Mouse (Mus musculus): ENCODE data around the gene Pax5. TPM values are rescaled to one million over a fixed set of nuclear protein-coding genes. Genes with fewer than 3 reads are reported as not detected.

Pax5 gene
- polyA plus RNA-seq, 1 experiment from 2014 or later, result not detected

DNA sequence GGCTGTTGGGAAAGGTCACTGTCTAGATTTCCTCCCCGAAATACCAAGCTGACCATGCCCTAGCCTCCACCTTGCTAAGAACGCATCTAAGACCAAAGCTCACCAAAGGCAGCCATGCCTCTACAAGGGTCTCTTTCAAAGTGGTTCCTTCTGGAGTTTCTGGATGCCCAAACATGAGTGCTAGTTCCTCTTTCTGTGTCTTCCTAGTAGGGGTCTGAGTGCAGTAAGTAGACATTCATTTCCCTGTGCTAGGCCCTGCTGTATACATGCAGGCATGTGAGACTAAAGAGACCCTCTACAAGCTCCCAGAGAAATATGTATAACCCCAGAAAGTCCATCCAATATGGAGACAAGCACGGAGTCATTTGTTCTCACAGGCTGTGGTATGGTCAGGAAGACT, 97.9 kb downstream of the Pax5 start:
- Histone ChIP-seq H3K27me3 (ENCODE audit: control insufficient read depth, insufficient read depth, low read length) (no peaks in the 10 kb centered on the region), H3K9me3 (ENCODE audit: control insufficient read depth, low read length) (no peaks in the 10 kb centered on the region), H3K27ac (replicated peaks; ENCODE audit: low read depth, low read length) (no peak overlapping the region), H3K9ac (ENCODE audit: low read length) (no peak overlapping the region), H3K36me3 (ENCODE audit: control insufficient read depth, insufficient read depth, low read length) (no peaks in the 10 kb centered on the region), H3K4me3 (ENCODE audit: low read depth, low read length) (no peak overlapping the region), H3K4me1 (ENCODE audit: control insufficient read depth, insufficient read depth, low read length) (no peaks in the 10 kb centered on the region), H3K4me2 (ENCODE audit: low read depth, severe bottlenecking) (no peak overlapping the region)
- 89% methylated on average over 3 of the region's 3 CpGs for WGBS
- DNase-seq (ENCODE audit: low spot score) (no peak), ATAC-seq (ENCODE audit: insufficient number of reproducible peaks, low FRiP score, low TSS enrichment, low read depth) (no peak)

DNA sequence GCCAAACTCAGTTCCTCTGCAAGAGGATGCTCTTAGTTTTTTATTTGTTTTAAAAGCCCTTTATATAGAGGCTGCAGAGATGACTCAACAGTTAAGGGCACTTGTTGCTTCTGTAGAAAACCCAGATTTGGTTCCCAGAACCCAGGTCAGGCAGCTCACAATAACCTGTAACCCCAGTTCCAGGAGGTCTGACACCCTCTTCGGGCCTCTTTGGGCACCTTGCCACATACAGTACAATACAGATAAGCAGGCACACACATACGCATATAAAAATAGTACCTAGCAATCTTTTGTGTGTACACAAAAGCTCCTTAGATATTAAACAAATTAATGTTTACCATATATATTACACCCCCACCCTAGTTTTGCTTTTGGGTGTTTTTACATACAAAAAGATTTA, 104.8 kb downstream of the Pax5 start:
- Histone ChIP-seq H3K36me3 (ENCODE audit: control insufficient read depth, insufficient read depth, low read length) (no peaks in the 10 kb centered on the region), H3K4me3 (ENCODE audit: low read depth, low read length) (no peak overlapping the region), H3K27ac (replicated peaks; ENCODE audit: low read depth, low read length) (no peak overlapping the region), H3K27me3 (ENCODE audit: control insufficient read depth, insufficient read depth, low read length) (no peaks in the 10 kb centered on the region), H3K9me3 (ENCODE audit: control insufficient read depth, low read length) (no peaks in the 10 kb centered on the region), H3K4me2 (ENCODE audit: low read depth, severe bottlenecking) (no peak overlapping the region), H3K4me1 (ENCODE audit: control insufficient read depth, insufficient read depth, low read length) (peaks cover 12% of the 10 kb centered on the region), H3K9ac (ENCODE audit: low read length) (no peak overlapping the region)
- no peak for ATAC-seq (ENCODE audit: insufficient number of reproducible peaks, low FRiP score, low TSS enrichment, low read depth)
- WGBS, result 93% methylated on average over 2 of the region's 2 CpGs
- DNase-seq (ENCODE audit: low spot score), result no peak

DNA sequence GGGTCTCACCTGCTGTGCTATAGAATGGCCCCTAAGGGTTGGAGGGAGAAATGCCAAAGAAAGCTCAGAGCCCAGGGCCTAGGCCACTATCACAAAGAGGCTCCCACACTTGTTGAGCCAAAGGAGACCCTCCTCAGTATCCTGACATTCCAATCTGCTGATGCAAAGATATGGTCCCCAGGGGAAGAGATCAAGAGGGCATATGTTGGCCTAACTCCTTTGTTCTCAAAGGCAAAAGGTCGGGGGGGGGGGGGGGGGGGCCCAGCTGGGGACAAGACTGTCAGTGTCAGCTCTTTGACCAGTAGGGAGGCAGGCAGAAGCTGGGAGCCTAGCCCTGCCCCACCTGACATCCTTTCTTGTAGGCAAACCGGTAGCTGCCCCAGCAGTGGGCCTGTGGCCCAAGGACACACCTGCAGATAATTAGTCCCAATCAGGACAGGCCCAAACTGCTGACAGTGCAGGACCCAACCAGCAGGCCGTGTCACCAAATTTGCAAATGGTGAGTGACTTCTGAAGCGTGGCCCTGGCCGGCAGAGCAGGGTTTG, 108.0 kb downstream of the Pax5 start:
- H3K36me3 ChIP-seq (ENCODE audit: control insufficient read depth, insufficient read depth, low read length), result no peaks in the 10 kb centered on the region
- H3K4me1 ChIP-seq (ENCODE audit: control insufficient read depth, insufficient read depth, low read length), result peaks cover 12% of the 10 kb centered on the region
- WGBS, result under 1% methylated on average over 4 of the region's 5 CpGs
- H3K9ac ChIP-seq (ENCODE audit: low read length), result no peak overlapping the region
- DNase-seq (ENCODE audit: low spot score) (peak; percentile 41), ATAC-seq (ENCODE audit: insufficient number of reproducible peaks, low FRiP score, low TSS enrichment, low read depth) (no peak; the same call in 1 of the 2 replicates)
- H3K9me3 ChIP-seq (ENCODE audit: control insufficient read depth, low read length), result no peaks in the 10 kb centered on the region
- no peak overlapping the region for H3K27ac ChIP-seq (replicated peaks; ENCODE audit: low read depth, low read length)
- H3K4me3 ChIP-seq (ENCODE audit: low read depth, low read length), result no peak overlapping the region
- H3K27me3 ChIP-seq (ENCODE audit: control insufficient read depth, insufficient read depth, low read length), result no peaks in the 10 kb centered on the region
- no peak overlapping the region for H3K4me2 ChIP-seq (ENCODE audit: low read depth, severe bottlenecking)

DNA sequence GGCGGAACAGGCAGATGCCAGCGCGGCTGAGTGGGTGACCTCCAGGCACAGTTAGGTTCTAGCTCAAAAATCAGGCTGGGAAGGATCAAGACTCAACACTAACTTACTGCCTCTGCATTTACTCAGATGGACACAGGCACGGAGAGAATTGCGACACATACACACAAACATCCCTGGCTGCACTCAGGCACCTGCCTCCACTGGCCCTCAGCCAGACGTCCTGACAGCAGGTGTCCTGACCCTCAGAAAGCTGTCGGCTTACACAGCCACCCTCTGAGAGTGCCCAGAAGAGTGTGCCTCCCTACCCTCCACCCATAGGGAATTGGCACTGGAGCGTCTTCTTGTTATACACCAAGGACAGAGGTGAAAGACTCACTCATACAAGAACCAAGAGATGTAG, 108.9 kb downstream of the Pax5 start:
- peaks cover 12% of the 10 kb centered on the region for H3K4me1 ChIP-seq (ENCODE audit: control insufficient read depth, insufficient read depth, low read length)
- H3K9ac ChIP-seq (ENCODE audit: low read length), result no peak overlapping the region
- no peak overlapping the region for H3K4me3 ChIP-seq (ENCODE audit: low read depth, low read length)
- H3K27me3 ChIP-seq (ENCODE audit: control insufficient read depth, insufficient read depth, low read length), result no peaks in the 10 kb centered on the region
- WGBS, result 75% methylated on average over 8 of the region's 8 CpGs
- H3K27ac ChIP-seq (replicated peaks; ENCODE audit: low read depth, low read length), result no peak overlapping the region
- no peaks in the 10 kb centered on the region for H3K9me3 ChIP-seq (ENCODE audit: control insufficient read depth, low read length)
- H3K36me3 ChIP-seq (ENCODE audit: control insufficient read depth, insufficient read depth, low read length), result no peaks in the 10 kb centered on the region
- no peak overlapping the region for H3K4me2 ChIP-seq (ENCODE audit: low read depth, severe bottlenecking)
- DNase-seq (ENCODE audit: low spot score) (no peak), ATAC-seq (ENCODE audit: insufficient number of reproducible peaks, low FRiP score, low TSS enrichment, low read depth) (no peak)

DNA sequence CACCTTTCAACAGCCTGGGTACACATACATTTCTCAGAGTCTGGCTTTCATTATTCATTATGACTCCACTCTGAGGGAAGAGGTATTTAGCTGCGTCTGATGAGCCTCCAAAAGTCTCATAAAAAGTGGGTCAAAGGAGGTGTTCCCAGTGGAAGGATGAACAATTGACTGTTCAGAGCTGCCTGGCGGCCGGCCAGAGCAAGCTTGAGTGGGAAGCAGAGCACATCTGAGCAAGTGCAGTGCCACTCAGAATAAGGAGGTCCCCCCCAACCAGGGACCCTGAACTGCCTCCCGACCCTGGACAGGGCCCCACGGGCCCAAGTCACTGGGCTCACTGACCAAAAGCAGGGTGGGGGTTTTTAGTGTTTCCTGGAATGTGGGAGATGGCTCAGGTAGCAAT, 109.4 kb downstream of the Pax5 start:
- H3K36me3 ChIP-seq (ENCODE audit: control insufficient read depth, insufficient read depth, low read length), result no peaks in the 10 kb centered on the region
- H3K9me3 ChIP-seq (ENCODE audit: control insufficient read depth, low read length), result no peaks in the 10 kb centered on the region
- DNase-seq (ENCODE audit: low spot score), result peak; percentile 36
- no peak for ATAC-seq (ENCODE audit: insufficient number of reproducible peaks, low FRiP score, low TSS enrichment, low read depth)
- no peak overlapping the region for H3K4me3 ChIP-seq (ENCODE audit: low read depth, low read length)
- H3K9ac ChIP-seq (ENCODE audit: low read length), result no peak overlapping the region
- no peak overlapping the region for H3K4me2 ChIP-seq (ENCODE audit: low read depth, severe bottlenecking)
- H3K4me1 ChIP-seq (ENCODE audit: control insufficient read depth, insufficient read depth, low read length), result peaks cover 12% of the 10 kb centered on the region
- H3K27me3 ChIP-seq (ENCODE audit: control insufficient read depth, insufficient read depth, low read length), result no peaks in the 10 kb centered on the region
- H3K27ac ChIP-seq (replicated peaks; ENCODE audit: low read depth, low read length), result no peak overlapping the region
- WGBS, result 35% methylated on average over 5 of the region's 5 CpGs

DNA sequence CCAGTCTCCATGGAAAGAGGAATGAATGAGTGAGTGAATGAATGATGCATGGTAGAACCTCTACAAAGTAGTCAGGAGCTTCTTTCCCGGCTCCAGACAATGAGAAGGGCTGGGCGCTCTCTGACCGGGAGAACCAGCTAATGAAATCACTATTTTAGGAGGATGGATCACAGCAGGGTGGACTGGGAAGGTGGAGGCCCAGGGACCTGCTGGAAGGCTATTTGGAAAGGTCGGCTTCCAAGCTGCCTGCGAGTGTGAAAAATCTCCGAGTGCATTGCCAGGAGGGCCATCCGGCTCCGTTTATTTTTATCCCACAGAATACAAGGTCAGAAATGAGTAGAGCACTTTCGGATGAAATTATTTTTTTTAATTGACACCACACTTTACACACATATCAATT, 112.3 kb downstream of the Pax5 start:
- Histone ChIP-seq H3K36me3 (ENCODE audit: control insufficient read depth, insufficient read depth, low read length) (no peaks in the 10 kb centered on the region), H3K27ac (replicated peaks; ENCODE audit: low read depth, low read length) (no peak overlapping the region), H3K4me1 (ENCODE audit: control insufficient read depth, insufficient read depth, low read length) (peaks cover 12% of the 10 kb centered on the region), H3K9me3 (ENCODE audit: control insufficient read depth, low read length) (no peaks in the 10 kb centered on the region), H3K9ac (ENCODE audit: low read length) (no peak overlapping the region), H3K27me3 (ENCODE audit: control insufficient read depth, insufficient read depth, low read length) (no peaks in the 10 kb centered on the region), H3K4me3 (ENCODE audit: low read depth, low read length) (no peak overlapping the region), H3K4me2 (ENCODE audit: low read depth, severe bottlenecking) (no peak overlapping the region)
- 74% methylated on average over 9 of the region's 9 CpGs for WGBS
- ATAC-seq (ENCODE audit: insufficient number of reproducible peaks, low FRiP score, low TSS enrichment, low read depth) (no peak), DNase-seq (ENCODE audit: low spot score) (no peak)

DNA sequence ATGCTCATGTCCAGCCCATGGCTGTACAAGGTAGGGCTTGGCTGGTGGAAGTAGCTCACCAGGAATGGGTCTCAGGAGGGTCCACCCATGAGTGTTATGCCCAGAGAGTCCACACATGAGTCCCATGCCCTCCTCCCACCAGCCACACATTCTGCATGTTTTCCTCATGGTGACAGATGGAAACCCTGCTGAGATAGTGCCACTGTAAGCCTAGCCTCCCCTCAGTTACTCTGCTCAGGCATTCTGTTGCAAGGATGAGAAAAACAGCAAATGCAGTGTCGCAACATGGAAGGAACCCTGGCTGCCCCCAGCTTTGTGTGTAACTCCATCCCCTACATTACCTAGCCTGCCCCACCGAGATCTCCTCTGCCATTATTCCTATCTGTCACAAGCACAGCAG, 117.2 kb downstream of the Pax5 start:
- DNase-seq (ENCODE audit: low spot score) (no peak), ATAC-seq (ENCODE audit: insufficient number of reproducible peaks, low FRiP score, low TSS enrichment, low read depth) (no peak)
- Histone ChIP-seq H3K4me1 (ENCODE audit: control insufficient read depth, insufficient read depth, low read length) (no peaks in the 10 kb centered on the region), H3K4me3 (ENCODE audit: low read depth, low read length) (no peak overlapping the region), H3K9ac (ENCODE audit: low read length) (no peak overlapping the region), H3K27me3 (ENCODE audit: control insufficient read depth, insufficient read depth, low read length) (no peaks in the 10 kb centered on the region), H3K4me2 (ENCODE audit: low read depth, severe bottlenecking) (no peak overlapping the region), H3K36me3 (ENCODE audit: control insufficient read depth, insufficient read depth, low read length) (no peaks in the 10 kb centered on the region), H3K9me3 (ENCODE audit: control insufficient read depth, low read length) (no peaks in the 10 kb centered on the region), H3K27ac (replicated peaks; ENCODE audit: low read depth, low read length) (no peak overlapping the region)
- 89% methylated on average over 2 of the region's 2 CpGs for WGBS

DNA sequence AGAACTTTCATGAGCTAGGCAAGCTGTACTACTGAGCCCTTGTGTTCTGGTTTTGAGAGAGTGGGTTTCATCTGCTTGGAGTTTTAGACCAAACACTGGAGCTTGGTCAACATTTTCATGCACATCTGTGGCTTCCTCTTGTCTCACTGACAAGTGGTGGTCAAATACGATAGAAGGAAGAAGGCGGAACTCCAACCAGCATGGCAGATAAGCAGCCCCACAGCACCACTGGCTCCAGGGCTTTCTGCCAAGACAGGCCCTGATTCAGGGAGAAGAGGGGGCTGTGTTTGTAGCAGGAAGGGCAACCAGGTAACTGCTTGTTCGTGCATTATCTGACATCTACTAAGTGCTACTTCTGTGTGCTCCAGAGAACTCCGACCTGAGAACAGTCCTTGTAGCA, 127.6 kb downstream of the Pax5 start:
- Histone ChIP-seq H3K27ac (replicated peaks; ENCODE audit: low read depth, low read length) (no peak overlapping the region), H3K4me1 (ENCODE audit: control insufficient read depth, insufficient read depth, low read length) (no peaks in the 10 kb centered on the region), H3K9me3 (ENCODE audit: control insufficient read depth, low read length) (no peaks in the 10 kb centered on the region), H3K4me2 (ENCODE audit: low read depth, severe bottlenecking) (no peak overlapping the region), H3K9ac (ENCODE audit: low read length) (no peak overlapping the region), H3K4me3 (ENCODE audit: low read depth, low read length) (no peak overlapping the region), H3K27me3 (ENCODE audit: control insufficient read depth, insufficient read depth, low read length) (no peaks in the 10 kb centered on the region), H3K36me3 (ENCODE audit: control insufficient read depth, insufficient read depth, low read length) (no peaks in the 10 kb centered on the region)
- no peak for DNase-seq (ENCODE audit: low spot score)
- ATAC-seq (ENCODE audit: insufficient number of reproducible peaks, low FRiP score, low TSS enrichment, low read depth), result no peak
- WGBS, result 87% methylated on average over 4 of the region's 4 CpGs

DNA sequence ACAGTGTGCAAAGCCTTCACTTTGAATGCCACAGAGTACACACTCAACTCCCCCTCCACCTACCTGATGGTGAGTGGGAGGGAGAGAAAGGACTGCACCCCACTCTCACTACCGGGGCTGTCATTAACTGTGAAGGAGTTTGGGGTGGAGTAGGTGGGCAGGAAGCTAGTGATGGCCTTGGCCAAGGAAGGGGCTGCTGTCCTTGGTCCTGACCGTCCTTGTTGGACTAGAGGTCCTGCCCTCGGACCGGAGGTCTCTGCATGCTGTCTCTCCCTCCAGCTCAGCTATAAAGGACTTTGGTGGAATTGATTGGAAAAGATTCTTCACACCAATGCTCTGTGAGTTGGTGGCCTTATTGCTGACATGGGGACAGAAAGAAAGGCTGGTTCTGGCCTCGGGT, 131.7 kb downstream of the Pax5 start:
- ATAC-seq (ENCODE audit: insufficient number of reproducible peaks, low FRiP score, low TSS enrichment, low read depth), result no peak
- Histone ChIP-seq H3K4me1 (ENCODE audit: control insufficient read depth, insufficient read depth, low read length) (no peaks in the 10 kb centered on the region), H3K27me3 (ENCODE audit: control insufficient read depth, insufficient read depth, low read length) (no peaks in the 10 kb centered on the region), H3K4me2 (ENCODE audit: low read depth, severe bottlenecking) (no peak overlapping the region), H3K9ac (ENCODE audit: low read length) (no peak overlapping the region), H3K27ac (replicated peaks; ENCODE audit: low read depth, low read length) (no peak overlapping the region), H3K4me3 (ENCODE audit: low read depth, low read length) (no peak overlapping the region), H3K36me3 (ENCODE audit: control insufficient read depth, insufficient read depth, low read length) (no peaks in the 10 kb centered on the region), H3K9me3 (ENCODE audit: control insufficient read depth, low read length) (no peaks in the 10 kb centered on the region)
- WGBS, result 37% methylated on average over 5 of the region's 5 CpGs
- DNase-seq (ENCODE audit: low spot score), result peak; percentile 83

Measured in limb, embryonic 11.5 days (tissue).